Mouse (Mus musculus) cerebellum, adult 11-12 months (tissue): ENCODE measurements around the gene Ubtd1.
A peak's percentile ranks its signal among the peaks of the same experiment; 100 is the strongest.

Experiments used
- DNase-seq: peaks from one replicate; pipeline ENCODE4 v3.0.0; 2022

The Ubtd1 gene

DNA sequence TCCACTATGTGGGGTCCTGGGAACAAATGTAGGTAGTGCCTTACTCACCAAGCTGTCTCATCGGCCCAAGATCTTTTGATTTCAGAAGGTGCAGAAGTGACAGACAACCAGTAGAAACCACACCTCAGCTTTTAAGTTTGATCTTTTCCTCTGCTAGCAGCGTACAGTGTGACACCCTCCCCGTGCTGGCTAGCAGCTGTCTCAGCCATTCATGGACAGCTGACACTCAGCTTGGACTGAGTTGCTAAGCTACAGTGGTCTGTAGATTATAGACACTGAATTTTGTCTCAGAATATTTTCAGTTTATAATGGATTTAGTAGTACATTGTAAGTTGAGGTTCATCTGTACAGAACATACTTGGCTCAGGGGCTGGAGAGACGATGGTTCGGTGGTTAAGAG, 49.5 kb downstream of the Ubtd1 start:
- no peak for DNase-seq

DNA sequence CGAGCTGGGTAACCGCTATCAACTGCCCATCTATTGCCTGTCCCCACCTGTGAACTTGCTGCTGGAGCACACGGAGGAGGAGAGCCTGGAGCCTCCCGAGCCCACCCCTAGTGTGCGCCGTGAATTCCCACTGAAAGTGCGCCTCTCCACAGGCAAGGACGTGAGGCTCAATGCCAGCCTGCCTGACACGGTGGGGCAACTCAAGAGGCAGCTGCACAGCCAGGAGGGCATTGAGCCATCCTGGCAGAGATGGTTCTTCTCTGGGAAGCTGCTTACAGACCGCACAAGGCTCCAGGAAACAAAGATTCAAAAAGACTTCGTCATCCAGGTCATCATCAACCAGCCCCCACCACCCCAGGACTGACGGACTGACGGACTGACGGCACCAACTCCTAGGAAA, 52.0 kb downstream of the Ubtd1 start:
- no peak for DNase-seq

DNA sequence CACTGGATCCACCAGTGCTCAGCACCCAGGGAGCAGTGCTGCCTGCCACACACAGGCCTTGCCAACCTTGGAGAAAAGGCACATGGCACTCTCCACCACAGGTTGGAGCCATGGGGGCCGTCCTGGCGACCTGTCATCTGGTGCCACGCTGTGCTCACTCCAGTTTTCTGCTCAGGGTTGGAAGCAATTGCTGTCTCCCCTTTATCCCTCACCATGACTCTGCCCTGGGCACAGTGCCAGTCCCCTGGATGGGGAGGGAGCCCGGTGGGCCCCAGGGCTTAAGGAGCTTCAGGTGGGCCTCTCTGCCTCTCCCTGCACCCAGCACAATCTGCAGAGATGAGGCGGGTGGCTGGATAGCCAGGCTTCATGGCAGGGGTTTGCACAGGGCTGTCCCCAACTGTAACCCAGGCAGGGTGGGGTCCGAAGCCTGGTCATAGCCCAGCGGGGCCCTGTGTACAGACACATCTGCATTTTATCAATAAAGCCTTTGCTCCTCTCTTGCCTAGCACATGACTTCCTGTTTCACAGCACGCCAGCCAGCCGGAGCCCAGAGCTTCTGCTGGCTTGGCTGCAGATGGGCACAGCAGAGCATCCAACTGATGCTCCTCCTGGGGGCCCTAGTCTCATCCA, 52.7 kb downstream of the Ubtd1 start:
- DNase-seq = no peak

DNA sequence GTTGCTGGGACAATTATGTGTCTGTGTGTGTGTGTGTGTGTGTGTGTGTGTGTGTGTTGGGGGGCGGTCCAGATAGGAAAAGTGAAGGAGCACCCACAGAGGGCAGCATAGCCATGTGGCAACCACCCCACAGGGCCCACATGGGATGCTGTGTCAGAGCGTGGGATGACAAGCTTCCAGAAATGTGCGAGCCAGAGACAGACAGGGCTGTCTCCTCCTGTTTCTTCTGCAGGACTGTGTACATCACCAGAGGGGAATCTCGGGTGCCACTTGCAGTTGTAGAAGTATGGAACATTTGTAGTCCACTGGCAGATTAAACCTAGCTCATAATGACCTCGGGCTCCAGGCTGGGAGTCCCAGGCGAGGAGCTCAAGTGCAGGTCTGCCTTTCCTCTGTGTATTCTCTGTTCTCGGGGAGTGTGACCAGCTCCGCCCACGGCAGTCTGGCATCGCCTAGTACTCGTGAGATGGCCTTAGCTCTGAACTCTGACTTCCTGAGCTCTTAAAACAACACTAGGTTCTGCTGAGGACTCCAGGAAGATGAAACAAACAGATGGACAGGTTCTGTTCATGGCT, 53.4 kb downstream of the Ubtd1 start:
- no peak for DNase-seq

DNA sequence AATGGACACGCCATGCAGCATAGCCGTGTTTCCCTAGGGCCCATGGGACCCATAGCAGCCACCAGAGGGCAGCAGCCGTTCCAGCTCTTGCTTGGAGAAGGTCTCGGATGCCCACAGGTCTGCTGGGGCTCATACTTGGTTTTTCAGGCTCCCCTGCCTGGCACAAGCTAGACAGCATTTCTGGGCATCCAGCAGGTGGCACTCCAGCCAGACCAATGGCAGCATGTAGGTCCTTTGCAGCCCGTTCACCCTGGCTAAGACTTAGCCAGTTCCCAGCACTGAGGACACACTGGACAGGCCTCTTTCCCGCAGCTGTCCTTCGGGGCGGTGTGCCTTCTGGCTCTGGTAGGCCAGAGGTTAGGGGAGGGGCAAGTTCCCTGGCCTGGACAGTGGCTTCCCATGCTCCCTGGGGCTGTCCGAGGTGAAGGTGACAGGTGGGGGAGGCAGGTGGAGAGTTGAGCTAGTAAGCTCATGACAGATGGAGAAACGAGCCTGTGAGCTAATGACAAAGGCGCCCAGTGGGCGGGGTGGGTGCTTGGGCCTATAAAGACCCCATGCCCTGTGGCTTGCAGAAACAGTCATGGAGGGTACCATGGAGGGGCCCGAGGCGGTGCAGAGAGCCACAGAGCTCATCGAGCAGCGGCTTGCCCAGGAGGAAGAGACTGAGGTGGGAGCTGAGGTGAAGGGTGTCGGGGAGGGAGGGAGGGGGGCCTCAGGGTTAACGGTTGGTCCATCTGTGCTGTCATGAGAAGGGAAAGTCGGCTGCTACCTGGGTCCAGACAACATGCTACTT, 54.1 kb downstream of the Ubtd1 start, which contains the start of gene Ankrd2:
TSS of gene Ankrd2 (plus strand) at position 545 of the 793 bp plus-strand sequence.
- DNase-seq = peak; percentile 95

DNA sequence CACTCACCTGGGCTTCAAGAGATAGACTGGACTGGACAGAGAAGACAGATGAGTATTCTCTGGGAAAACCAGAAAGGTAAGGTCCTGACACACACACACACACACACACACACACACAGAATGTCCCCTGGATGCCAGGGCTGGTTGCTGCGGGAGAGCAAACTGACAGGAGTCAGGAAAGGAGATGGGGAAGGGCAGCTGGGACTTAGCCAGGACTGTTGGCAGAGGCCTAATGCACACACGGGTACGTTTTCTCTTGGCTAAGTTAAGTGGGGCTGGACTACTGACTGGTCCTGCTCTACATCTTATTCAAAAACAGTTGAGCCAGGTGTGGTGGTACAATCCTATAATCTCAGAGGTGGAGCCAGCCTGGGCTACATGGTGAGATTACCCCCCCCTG, 54.8 kb downstream of the Ubtd1 start:
- no peak for DNase-seq

DNA sequence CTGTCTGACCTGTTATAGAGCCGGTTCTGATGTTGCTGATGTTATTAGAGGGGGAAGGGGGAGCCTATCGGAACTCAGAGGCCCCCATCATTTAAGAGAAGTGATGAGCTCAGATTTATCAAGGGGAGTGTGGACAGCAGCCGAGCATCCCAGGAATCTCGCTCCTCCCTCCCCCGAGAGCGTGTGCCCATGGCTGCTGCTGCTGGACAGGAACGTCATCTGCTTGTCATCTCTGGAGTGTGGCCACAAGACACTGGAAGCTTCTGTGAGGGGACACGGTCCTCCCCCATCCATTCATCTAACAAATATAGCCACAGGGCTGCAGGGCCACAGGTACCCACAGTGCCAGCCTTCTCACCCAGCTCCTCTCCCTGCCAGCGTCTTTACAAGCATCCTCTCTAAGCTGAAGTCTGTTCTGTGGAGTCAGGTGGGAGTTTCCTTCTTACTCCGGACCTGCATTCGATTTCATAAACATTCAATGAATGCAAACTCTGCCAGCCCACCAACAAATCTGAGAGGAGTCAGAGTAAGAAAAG, 55.7 kb downstream of the Ubtd1 start:
- no peak for DNase-seq

DNA sequence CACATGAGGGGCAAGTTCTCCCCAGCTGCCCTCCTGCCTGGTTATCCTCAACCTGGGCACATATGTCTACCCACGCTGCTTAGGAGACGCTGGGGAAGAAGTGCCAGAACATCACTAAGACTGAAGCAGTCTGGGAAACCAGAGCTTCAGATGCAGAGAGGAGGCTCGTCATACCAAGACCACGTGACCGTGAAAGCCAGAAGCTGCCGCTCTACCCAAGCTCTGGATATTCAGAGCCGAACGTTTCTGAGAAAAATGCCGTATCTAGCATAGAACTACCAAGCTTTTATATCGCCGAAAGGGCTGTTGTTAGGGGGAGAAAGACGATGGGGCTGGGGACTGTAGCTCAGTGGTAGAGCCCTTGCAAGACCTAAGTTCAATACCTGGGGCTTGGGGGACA, 56.7 kb downstream of the Ubtd1 start:
- DNase-seq = no peak

DNA sequence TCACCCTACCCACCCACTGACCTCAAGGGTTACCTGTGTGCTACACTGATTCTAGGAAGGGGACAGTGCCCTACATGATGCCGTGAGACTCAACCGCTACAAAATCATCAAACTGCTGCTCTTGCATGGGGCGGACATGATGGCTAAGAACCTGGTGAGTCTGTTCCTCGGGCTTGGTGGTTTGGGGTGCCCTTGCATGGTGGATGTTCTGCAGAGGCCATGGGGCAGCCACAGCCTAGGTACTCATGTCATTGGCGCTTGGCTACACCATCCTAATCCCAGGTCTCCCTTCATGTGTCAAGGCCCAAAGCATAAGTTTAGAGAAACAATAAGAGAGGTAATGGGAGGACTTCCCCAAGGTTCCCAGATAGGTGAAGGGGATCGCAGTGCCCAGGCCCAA, 62.4 kb downstream of the Ubtd1 start:
- DNase-seq = no peak

DNA sequence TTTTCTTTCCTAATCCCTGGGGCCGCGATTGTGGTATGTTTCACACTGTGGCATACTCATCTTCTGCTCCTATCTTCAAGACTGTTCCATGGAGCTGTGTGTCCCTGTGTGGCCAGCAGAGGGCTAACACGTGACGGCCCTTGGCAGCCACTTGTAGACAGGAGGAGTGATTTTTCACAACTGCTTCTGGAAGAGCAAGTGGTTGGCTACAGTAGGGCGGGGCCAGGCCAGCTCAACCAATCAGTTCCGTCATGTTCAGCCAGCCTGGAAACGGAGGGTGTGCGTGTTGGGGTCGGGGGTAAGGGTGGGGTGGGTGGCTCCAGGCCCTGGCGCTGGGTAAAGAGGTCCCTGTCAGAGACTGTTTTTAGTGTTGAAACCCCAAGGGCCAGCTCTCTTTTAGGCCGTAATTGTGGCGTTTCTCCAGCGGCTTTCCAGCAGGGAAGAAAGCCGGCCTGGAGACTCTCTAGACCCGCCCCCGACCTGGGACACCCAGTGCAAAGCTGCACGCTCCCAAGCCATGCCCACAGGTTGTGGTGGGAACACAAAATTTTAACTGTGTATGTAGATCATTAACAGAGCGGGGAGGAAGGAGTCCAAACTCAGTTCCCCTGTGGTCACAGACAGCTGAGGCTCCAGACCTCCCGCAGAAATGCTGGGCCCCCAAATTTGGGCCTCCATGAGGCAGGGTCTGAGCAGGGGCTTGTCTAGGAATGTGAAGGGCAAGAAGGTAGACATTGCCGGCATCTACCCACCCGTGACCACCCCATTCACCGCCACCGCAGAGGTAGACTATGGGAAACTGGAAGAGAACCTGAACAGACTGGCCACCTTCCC, 63.9 kb downstream of the Ubtd1 start, which contains the start of gene Hoga1:
TSS of gene Hoga1 (plus strand) at position 342 of the 834 bp plus-strand sequence.
- peak; percentile 60 for DNase-seq

DNA sequence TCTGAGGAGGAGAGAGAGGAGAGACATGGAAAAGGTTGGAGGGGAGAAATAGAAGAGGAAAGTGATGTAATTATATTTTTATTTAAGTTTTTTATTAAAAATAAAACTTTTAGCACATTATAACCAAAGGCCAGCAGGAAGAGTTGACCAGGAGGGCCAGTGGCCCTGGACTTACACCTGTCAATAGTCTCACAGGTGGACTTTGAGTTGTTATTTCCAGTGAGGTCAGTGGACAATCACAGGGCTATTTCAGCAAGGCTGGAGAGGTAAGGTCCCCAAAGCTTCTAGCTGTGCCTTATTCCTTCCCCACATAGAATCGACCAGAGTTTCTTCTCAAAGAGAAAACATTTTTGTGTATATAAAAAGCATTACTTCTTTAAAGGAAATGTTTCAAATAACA, 68.7 kb downstream of the Ubtd1 start:
- DNase-seq = no peak

DNA sequence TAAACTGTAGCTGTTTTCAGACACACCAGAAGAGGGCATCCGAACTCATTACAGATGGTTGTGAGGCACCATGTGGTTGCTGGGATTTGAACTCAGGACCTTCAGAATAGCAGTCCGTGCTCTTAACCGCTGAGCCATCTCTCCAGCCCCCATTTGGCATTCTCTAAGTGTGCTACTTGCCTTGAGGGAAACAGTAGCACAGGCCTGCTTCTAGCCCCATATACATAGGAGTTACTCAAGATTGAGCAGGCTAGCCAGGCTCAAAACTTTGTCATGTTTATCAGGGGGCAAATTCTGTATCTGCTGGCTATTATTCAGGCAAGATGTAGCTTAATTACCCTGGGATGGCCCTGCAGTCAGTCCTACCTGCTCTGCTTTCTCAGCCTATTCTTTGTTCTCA, 69.8 kb downstream of the Ubtd1 start:
- no peak for DNase-seq

DNA sequence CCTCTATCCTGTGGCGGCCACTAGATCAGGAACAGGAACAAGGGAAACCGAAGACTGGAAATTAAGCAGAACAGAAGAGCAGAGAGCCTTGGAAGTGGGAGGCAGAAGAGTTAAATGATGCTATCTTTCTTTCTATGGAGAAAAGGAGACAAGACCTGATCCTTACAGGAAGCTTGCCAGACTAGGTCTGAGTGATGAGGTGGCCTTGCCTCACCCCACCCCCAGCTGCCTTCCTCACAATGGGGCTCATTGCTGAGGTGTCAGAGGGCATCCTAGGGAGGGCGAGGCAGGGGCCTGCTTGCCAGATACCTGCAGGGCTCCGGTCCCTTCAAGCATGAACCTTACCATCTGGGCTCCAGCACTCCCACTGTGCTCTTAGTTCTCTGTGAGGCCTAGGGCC, 70.4 kb downstream of the Ubtd1 start, which contains the start of gene 4933411K16Rik:
TSS of gene 4933411K16Rik (plus strand) at position 301 of the 400 bp plus-strand sequence.
- DNase-seq = no peak

DNA sequence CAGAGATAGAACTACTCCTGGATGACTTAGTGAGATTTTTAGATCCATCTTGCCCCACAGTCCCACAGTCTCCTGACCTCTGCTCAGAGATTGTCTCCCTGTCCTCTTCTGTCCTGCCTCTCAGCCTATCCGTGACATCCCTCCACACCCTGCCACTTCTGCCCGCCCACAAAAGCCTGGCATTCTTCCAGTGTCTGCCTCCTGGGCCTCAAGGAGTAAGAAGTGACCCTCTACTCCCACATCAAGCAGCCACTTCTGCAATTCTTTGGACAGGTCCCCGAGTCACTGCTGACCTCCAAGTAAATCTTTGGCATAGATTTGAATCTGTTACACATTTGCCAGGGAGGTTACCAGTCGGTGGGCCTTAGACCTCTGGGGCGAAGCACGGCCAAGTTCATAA, 72.7 kb downstream of the Ubtd1 start:
- no peak for DNase-seq

DNA sequence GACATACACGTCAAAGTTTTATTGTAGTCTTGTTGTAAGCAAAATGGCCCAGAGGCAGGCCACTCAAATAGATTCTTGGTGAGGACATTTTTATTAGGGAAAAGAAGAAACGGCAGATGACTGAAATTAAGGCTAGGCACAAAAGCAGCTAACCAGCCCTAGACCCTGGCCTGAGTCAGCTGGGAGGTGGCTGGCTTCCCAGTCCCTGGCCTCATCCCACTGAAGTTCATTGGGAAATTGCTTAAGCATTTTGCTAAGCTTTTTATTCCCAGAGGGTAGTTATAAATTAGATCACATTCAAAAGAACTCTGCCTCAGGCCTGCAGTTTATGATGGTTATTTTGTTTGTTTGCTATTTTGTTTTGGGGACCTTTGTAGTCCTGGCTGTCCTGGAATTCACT, 74.3 kb downstream of the Ubtd1 start:
- DNase-seq = no peak

DNA sequence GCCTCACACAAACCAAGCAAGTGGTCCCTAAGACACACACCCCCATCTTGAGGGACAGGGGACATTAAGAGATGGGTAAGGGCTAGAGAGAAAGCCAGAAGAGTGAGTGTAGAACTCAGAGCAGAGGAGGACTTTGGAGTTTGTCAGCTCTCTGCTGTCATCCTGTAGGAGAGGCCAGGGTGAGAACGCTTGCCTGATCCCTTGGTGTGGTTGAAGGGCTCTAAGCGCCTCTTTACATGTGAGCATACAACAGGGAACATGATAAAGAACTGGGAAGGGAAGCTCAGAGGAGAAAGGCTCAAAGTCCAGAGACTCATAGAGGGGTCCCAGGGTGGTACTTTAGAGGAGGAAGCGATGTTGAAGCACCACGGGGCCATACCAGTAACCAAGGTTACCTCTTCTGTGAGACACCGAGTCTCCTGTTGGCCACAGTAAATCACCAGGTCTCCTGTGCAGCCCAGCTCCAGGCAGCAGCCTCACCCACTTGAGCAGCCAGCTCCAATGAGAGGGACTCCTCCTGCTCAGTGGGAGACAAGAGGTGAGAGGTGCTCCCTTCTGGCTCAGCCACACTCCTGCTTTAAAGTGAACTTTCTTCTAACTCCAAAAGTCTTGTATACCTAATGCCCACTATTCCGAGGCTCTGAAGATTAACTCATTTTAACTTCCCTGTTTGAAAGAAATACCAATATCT, 75.3 kb downstream of the Ubtd1 start:
- no peak for DNase-seq

DNA sequence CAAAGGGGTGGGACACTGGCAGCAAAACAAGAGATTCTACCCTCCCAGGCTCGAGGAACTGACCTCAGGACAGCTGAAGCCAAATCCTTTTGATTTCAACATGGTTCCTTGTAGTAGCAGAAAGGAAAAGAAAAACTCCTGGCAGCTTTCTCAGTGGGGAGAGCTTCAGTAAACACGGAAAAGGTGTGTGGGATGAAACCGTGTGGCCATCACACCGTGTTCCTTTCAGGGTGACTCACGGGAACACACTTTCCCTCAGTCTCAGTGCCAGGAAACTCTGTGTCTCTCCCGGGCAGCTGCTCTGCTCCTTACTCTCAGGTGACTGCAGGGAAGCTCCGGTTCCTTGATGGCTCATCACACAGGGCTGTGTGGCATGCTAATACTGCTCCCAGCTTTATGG, 76.9 kb downstream of the Ubtd1 start:
- DNase-seq = no peak

DNA sequence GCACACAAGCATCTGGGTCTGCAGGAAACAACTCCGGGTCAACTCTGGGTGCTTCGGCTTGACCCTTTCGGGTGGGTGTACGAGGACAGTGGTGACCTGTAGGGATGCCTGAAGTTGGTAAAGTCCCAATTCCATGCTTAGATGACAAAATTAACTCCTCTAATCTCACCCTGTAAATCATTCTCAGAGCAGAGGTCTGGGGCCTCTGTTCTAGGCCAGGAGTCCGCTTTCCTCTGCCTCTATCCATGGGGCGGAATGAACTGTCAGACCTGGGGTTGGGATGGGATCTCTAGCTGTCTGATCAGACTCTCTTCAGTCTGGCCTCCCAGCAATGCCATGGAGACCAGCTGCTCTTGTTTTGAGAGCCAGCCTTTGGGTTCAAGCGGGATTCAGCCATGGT, 79.9 kb downstream of the Ubtd1 start:
- no peak for DNase-seq

DNA sequence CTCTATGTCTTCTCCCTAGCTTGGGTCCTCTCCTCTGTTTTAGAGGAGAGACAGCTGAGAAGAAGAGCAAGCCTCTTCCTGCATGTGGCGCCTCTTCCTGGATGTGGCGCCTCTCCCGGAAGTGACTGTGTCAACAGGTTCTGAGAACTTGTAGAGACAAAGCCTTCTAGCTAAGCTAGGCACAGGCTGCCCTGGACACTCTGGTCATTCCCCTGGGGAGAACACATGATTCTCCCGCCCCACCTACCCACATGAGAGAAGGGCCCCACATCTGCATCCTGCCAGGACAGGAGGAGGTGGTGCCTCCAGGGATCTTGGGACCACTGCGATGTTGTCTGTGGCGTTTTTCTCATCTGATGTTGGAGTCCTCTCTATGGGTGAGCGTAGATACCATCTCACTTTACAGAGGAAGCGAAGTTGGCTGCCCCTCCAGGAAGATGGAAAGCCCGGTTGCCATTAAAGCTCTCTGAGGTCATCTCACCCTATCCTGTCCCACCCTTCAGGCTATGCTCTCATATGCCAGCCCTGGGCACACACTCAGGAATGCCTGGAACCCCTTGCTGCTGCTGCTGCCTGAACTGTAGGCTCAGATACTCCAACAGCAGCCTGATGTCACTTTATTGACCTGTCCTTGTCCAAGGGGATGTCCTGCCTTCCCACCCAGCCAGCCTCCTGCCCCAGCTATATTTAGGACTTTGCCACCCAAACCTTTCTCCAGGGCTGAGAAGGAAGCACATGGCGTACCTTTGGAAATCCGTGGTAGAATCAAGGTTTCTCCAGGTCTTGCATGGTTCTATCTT, 87.1 kb downstream of the Ubtd1 start:
- no peak for DNase-seq

DNA sequence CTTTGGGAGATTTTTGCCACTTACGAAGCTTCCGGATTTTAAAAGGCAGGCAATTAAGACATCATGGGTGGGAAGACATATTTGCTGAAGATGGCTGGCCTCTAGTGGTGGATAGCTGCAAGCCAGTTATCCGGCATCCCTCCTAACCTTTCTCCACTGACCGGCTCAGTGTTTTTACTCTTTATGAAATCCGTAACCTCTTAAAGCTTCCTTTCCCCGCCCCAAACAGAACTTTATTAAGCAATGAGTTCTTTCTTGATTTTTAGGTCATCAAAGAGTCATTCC, 87.6 kb downstream of the Ubtd1 start:
- DNase-seq = no peak

DNA sequence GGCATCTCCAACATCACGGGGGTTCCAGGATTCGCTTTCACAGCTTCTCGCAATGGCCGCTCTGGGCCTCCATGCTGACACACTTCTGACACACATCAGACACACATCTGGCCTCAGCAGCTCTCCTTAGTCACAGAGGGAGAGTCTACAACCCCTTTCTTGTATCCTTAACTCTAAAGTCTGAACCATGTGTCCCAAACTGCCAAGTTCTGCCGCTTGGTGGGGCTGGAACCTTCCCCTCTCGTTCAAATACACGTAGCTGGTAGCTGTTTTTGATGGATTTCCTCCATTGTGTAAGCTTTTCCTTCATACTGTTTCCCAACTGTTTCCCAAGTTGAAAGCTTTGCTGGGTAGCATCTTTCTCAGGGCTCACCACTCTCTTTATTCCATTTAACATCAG, 89.7 kb downstream of the Ubtd1 start:
- no peak for DNase-seq
